Mouse (Mus musculus) CH12.LX (cell line): Measurements from ENCODE around the gene Zeb2.

Source experiments
- CHD1 ChIP-seq: IDR thresholded peaks from 2 replicates; pipeline ENCODE4 v1.6.1; 2012; ENCODE audit warnings: low read depth, low read length, improper control_type of control experiment, inconsistent platforms
- EP300 ChIP-seq: IDR thresholded peaks from 2 replicates; pipeline ENCODE4 v1.6.1; 2011; ENCODE audit warnings: low read length, improper control_type of control experiment
- ETS1 ChIP-seq: conservative IDR thresholded peaks from 2 replicates; pipeline ENCODE4 v1.6.1; 2012; ENCODE audit warnings: low read depth, mild to moderate bottlenecking, inconsistent platforms, low read length, improper control_type of control experiment, moderate library complexity
- POLR2A ChIP-seq: IDR thresholded peaks from 2 replicates; pipeline ENCODE4 v1.6.1; 2011; ENCODE audit warnings: low read depth, mild to moderate bottlenecking, improper control_type of control experiment, low read length
- USF2 ChIP-seq: conservative IDR thresholded peaks from 2 replicates; pipeline ENCODE4 v1.6.1; 2011; ENCODE audit warnings: low read depth, low read length, improper control_type of control experiment
- ZC3H11A ChIP-seq: IDR thresholded peaks from 2 replicates; pipeline ENCODE4 v1.6.1; 2012; ENCODE audit warnings: low read depth, mild to moderate bottlenecking, inconsistent platforms, low read length, improper control_type of control experiment

- TF ChIP-seq EP300: no peak
- TF ChIP-seq POLR2A: no peak
- no peak for TF ChIP-seq CHD1
- TF ChIP-seq ZC3H11A: no peak
- no peak for TF ChIP-seq USF2
- no peak for TF ChIP-seq ETS1
Measured at GRCm38 (mm10) chr2:44999906-45000305, 117.3 kb downstream of the Zeb2 start.
